Mouse (Mus musculus) regulatory T cell (primary cell): Measurements from ENCODE around the gene Itpkc.
"Not testable (repeated sequence)": the region's sequence is repeated elsewhere in the genome, so short reads cannot be mapped to it uniquely, and the experiment has no call there.

Experiments used
- in situ Hi-C: fragments of 300-600 bp; cut with MboI, MseI; formaldehyde crosslinking; loops from one replicate; pipeline ENCODE4 v1.15.1; 2025; ENCODE audit warnings: high pct_unique_total_duplicates

Gene Itpkc

DNA sequence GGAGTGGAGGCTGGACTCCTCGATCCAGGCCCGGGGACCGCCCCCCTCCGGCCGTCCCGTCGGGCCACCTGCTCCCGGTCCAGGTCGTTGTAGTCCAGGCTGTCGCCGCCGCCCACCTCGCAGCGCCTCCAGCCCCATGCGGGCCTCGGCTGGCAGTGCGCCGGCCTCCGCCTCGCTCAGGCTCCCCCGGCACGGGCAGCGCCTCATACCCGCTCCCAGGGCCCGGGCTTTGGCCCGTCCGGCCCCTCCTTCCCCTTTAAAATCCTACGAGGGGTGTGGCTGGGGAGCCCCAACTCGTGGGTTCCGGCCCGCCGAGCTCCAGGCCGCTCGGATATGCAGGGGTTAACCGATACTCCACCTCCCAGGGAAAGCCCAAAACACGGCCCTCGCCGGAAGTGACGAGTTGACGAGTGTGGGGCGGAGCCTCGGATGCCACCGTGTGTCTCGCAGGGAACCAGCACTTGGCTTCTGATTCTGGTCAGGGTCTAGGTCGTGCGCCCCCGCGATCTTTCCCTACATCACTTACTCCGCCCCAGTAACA lies at the start of gene Itpkc:
TSS of gene Itpkc (minus strand) at position 381 of the 541 bp plus-strand sequence.
- in situ Hi-C loops, result no loop called here

- in situ Hi-C loops, result loop anchor here (25.0 kb wide), 1 partner anchor 515 kb away; the partner anchor contains the start of gene Cyp2b19
These were observed 48.7 kb upstream of the Itpkc start for GRCm38 (mm10) chr7:27277191-27277590.

- in situ Hi-C loops, result loop anchor here (25.0 kb wide), 1 partner anchor 514 kb away; the partner anchor contains the start of gene Cyp2b19
These were observed 47.6 kb upstream of the Itpkc start for GRCm38 (mm10) chr7:27276021-27276420.

DNA sequence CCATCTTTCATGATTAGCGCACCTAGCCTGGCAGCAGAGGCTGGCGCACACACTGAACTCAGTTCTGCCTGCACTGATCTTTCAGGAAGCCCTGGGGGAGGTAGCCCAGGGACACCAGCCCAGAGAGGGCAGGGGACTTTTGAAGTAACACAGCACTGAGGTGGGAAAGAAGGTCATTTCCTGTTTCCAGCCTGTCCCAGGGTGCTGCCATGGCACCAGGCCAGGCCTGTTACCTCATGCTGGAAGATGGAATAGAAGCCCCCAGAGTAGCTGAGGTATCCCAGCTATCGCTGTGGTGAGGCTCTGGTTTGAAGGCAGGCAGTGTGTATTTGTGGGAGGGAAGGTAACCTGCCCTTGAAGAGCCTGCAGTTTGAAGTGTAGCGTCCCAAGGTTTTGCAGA lies 46.5 kb upstream of the Itpkc start:
- in situ Hi-C loops, result loop anchor here (25.0 kb wide), 1 partner anchor 513 kb away; the partner anchor contains the start of gene Cyp2b19

DNA sequence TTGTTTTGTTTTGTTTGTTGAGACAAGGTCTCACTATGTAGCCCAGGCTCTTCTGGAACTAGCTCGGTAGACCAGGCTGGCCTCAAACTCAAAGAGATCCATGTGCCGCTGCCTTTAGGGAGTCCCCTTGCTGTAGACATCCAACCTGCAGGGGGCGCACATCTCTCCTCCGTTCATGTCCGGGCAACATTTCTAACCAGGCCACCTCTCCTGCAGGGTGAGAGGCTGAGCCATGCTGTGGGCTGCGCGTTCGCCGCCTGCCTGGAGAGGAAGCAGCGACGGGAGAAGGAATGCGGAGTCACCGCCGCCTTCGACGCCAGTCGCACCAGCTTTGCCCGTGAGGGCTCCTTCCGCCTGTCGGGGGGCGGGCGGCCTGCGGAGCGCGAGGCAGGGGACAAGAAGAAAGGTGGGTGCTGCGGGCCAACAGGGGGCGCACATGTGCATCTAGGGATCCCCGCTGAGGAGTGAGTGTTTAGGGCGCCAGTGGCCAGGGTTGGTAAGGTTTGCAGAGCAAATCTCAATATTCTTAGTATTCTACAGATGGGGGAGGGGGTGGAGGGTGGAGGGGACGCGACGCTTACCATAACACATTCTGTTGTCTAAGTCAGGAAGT lies 45.4 kb upstream of the Itpkc start:
- in situ Hi-C loops, result no loop called here

DNA sequence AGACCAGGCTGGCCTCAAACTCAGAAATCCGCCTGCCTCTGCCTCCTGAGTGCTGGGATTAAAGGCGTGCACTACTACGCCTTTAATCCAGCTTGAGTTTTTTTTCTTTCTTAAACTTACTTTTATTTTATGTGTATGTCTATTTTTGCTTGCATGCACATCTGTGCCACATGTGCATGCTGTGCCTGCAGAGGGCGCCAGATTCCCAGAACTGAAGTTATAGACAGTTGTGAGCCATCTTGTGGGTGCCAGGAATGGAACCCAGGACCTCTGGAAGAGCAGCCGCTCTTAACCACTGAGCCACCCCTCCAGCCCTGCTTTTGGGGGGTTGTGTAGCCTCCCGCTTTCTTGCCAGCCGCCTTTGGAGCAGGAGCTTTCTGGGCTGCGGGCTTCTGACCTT lies 43.0 kb upstream of the Itpkc start:
- in situ Hi-C loops, result no loop called here

DNA sequence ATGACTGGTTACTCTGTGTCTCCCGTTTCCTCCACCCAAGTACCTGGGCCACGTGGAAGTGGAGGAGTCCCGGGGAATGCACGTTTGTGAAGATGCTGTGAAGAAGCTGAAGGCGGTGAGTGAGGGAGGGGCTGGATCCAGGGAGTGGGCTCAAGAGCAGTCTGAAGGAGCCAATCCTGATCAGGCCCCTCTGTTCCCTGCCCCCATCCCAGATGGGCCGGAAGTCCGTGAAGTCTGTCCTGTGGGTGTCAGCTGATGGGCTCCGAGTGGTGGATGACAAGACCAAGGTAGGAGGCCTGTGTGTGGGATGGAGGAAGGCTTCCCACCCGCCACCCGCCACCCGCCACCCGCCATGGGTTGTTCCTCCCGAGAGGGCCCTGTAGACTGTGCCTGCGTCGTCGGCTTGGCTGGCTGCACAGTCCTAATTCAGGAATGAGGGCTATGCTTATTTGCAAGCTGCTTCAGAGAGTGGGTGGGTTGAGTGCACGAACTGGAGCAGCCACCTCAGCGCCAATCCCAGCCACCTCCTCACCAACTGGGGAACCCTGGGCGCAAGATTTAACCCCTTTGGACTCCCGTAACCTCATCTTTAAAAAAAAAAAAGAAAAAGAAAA lies 38.2 kb upstream of the Itpkc start:
- in situ Hi-C loops, result no loop called here

- in situ Hi-C loops, result no loop called here
These were observed 36.3 kb upstream of the Itpkc start for GRCm38 (mm10) chr7:27264761-27265160.

DNA sequence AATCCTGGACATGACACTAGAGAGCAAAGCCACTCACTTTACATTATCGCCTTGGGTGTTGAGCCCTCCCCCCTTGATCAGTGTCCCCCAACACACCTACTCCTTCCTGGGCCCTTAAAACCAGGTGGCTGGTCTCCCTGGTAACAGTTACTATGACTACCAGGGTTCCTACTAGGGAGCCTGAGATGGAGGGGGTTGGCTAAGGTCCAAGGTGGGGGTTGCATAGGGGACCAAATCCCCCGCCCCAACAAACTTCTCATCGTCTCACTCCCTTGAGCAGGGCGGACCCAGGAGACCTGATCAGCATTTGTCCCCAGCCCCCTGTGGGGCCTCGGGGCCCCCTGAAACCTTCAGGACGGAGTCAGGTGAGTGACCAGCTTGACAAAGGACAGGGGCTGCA lies 33.4 kb upstream of the Itpkc start:
- in situ Hi-C loops, result no loop called here

DNA sequence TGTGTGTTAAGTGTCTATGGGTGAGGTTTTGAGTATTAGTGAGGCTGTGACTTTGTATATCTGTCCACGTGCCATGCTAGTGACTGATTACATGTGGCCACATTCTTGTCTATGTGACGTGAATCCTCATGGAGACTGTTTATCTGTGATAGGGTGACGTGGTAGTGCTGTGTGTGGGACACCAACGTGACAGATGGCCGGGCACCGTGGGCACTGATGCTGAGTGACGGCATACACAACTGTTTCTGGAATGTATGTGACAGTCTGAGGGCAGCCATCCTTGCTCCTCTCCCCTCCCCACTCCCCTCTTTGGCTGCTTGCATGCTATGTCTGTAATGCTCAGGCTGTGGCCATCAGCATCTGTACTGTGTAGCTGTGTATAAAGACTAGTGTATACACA lies 32.4 kb upstream of the Itpkc start:
- in situ Hi-C loops, result no loop called here

- in situ Hi-C loops, result no loop called here
These were observed 31.3 kb upstream of the Itpkc start for GRCm38 (mm10) chr7:27259771-27260170.

DNA sequence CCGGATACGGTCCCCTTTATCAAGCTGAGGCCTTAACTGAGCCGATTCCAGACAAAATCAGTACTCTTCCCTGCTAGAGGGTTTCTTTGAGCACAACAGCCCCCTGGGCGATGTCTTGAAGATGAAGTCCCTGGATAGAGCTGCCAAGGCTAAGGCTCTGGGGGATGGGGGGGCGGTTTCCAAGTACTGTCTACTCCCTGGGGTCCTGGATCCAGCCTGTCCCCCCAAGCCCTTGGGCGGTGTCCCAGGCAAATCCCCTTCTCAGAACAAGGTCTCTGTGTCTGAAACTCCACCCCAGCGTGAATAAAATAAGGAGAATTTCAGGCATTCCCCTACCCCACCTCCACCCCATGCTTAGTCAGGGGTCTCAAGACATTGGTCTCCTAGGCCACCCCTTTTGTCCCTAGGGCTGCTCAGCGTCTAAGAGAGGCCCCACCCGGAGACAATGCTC lies 30.8 kb upstream of the Itpkc start:
- in situ Hi-C loops, result no loop called here

DNA sequence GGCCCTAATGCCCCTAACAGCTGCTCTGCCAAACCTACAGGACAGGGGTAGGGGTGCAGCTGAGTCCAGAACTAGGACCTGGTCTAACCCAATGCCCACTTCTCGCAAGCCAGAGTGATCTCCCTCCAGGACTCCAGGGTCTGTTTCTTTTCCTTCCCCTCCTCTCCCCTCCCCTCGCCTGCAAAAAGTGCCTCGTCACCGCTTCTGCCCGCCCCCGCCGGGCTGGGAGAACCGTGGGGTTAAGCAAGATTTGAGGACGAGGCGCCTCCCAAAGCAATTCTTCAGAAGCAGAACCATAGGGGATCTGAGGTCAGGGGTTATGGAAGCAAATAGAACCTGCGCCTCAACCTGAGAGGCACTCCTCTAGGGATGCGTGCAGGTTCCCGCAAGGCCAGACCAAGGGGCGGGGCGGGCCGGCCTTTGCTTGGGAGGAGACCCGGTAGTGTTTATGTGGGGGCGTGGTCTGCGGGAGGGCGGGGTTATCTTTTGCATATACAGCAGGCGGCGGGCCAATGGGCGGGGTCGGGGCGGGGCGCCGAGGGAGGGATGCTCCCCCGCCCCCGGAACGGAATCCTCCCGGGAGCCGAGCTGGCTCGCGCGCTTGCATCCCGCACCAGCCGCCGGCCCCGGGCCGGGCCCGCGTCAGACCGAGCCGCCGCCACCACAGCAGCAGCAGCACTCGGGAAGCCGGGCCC lies 29.9 kb upstream of the Itpkc start, which contains the start of gene Numbl:
TSS of gene Numbl (plus strand) at position 229 of the 695 bp plus-strand sequence.
- in situ Hi-C loops, result no loop called here

DNA sequence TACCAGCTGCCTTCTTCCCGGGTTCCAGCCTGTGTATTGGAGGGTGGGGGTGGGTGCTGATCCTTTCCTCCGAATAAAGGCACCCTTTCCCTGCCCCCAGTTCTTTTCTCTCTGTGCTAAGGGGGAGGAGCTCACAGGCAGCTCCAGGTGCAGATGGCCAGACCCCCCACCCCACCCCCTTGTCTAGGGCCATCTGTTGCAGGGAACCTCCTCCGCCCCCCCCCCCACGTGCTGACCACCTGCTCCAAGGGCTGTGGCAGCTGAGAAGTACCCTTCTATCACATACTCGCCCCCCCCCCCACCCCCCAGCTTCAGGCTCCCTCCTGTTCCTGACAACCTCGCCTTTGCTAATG lies 29.4 kb upstream of the Itpkc start:
- in situ Hi-C loops, result no loop called here

DNA sequence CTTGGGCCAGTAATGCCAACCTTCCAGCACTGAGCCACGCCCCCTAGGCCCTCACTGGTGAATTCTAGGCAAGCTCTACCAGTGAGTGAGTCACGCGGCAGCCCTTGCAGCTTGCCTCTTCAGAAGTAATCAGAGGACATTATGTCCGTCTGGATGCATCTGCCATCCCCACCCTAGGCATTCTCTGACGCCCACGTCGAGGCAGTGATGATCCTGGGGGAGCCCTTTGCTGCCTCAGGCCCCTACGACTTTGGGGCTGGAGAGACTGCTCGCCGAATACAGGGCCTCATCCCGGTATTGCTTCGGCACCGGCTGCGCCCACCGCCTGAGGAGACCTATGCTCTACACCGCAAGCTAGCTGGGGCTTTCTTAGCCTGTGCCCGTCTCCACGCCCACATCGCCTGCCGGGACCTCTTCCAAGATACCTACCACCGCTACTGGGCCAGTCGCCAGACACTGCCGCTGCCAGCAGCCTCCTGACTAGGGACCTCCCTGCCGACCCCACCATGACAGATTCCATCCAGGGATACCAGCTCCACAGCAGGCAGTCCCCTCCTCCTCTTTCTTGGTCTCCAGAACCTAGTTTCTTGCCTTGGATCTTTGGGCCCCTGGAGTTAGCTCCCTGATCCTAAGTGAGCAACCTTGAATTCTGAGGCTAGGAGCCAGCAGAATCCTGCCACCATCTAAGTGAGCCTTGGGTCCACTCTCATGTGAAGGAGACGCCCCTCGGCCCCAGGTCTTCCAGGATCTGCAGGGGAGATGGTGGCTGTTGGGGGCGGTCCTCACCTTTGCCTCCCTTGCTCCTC lies 28.8 kb upstream of the Itpkc start:
- in situ Hi-C loops, result no loop called here

GRCm38 (mm10) chr7:27255721-27256120 lies 27.3 kb upstream of the Itpkc start:
- in situ Hi-C loops, result no loop called here

GRCm38 (mm10) chr7:27251946-27252345 lies 23.5 kb upstream of the Itpkc start:
- in situ Hi-C loops, result no loop called here

DNA sequence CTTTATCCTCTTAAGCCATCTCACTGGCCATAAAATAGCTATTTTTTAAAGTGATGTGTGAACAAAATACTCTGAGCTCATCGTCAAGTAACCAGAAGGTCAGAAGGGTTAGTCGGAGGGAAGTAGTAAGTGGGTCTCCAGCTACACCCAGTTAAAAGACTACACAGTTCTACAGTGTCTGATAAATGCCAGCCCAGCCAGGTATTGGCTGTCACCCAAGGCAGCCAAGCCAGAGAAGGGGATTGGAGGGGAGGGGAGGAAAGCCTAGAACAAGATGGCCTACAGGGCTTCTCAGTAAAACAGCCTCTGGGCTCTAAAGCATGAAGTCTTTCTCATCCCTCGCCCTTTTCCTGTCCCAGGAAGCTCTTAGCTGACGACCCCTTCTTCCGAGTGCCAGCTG lies 21.5 kb upstream of the Itpkc start:
- in situ Hi-C loops, result no loop called here

DNA sequence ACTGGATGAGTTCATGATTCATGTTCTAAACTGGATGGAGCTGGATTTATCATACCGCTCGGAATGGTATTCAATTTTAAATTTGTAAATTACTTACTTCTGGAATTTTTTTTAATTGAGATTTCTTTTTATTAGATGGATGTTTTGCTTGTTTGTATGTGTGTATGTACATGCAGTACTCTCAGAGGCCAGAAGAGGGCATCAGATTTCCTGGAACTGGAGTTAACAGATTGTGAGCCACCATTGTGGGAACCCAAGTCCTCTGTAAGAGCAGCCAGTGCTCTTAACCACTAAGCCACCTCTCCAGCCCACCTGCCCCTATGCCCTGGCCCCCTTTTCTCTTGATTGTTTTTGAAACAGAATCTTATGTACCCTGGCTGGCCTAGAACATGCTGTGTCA lies 20.7 kb upstream of the Itpkc start:
- in situ Hi-C loops, result no loop called here

DNA sequence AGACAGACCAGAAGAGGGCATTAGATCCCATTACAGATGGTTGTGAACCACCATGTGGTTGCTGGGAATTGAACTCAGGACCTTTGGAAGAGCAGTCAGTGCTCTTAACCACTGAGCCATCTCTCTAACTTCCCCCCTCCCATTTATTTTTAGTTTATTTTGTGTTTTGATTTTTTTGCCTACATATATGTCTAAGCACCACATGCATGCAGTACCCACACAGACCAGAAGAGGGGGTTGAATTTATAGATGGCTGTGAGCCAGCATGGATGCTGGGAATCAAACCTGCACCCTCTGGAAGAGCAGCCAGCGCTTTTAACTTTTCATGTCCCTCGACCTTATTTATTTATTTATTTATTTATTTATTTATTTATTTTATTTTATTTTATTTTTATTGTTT lies 15.6 kb upstream of the Itpkc start:
- in situ Hi-C loops, result not testable (repeated sequence)

DNA sequence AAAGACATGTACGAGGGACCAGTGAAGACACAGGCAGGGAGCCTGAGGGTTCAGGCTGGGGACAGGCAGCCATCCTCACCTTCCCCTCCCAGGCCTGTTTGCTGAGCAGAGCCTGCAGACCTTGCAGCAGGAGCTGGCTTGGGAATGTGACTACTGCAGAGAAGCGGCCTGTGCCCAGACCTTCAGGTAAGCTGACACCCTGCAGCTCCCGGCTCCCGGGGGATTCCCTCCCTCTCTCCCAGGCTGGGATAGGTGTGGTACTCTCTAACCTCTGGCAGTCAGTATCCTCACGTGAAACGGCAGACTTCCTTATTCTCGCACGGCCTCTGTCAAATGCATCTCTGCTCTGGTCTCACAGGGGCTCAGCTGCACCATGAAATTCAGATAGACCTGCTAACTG lies 14.8 kb upstream of the Itpkc start:
- in situ Hi-C loops, result no loop called here

DNA sequence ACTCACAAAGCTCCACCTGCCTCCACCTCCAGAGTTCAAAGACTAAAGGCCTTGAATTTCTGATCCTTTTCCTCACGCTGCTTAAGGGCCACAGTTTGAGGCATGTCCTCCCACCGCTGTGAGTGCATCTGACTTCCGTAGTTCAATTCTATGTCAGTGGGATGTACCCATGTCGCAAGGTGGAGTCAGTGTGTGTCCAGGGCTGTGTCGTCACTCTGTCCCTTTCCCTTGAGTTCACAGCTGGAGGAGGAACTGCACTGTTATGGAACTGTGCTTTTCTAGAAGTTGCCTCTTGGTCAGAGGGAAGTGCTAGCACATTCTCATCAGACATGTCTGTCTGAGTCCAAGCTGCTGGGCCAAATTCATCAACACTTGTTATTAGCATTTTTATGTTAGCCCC lies 10.1 kb upstream of the Itpkc start:
- in situ Hi-C loops, result no loop called here
